Mouse (Mus musculus) midbrain, embryonic 13.5 days (tissue): ENCODE results near the gene Cd96. TPM values are rescaled to one million over a fixed set of nuclear protein-coding genes. Genes with fewer than 3 reads are reported as not detected.
A peak's percentile ranks its signal among the peaks of the same experiment; 100 is the strongest.
"Not testable (repeated sequence)": the region's sequence is repeated elsewhere in the genome, so short reads cannot be mapped to it uniquely, and the experiment has no call there.

Source experiments
- ATAC-seq: fragments of 200-750 bp; cut with Nextera tagmentation; 2 replicates; pipeline ENCODE4 v1.8.0; 2017; ENCODE audit warnings: mild to moderate bottlenecking, moderate TSS enrichment, moderate library complexity
- H3K27ac ChIP-seq: fragments of 300-500 bp; sonication (generic); 2 replicates; pipeline ENCODE4 v1.5.1; 2015; ENCODE audit warnings: inconsistent platforms, mild to moderate bottlenecking, moderate library complexity
- H3K27me3 ChIP-seq: fragments of 300-500 bp; sonication (generic); 2 replicates; pipeline ENCODE4 v1.6.1; 2015; ENCODE audit warnings: mild to moderate bottlenecking, inconsistent platforms
- H3K36me3 ChIP-seq: fragments of 300-500 bp; sonication (generic); 2 replicates; pipeline ENCODE4 v1.6.1; 2015; ENCODE audit warnings: mild to moderate bottlenecking, inconsistent platforms
- H3K4me1 ChIP-seq: fragments of 300-500 bp; sonication (generic); replicated peaks from 2 replicates; pipeline ENCODE4 v1.6.1; 2015; ENCODE audit warnings: inconsistent platforms
- H3K4me2 ChIP-seq: fragments of 300-500 bp; sonication (generic); replicated peaks from 2 replicates; pipeline ENCODE4 v1.6.1; 2015; ENCODE audit warnings: moderate library complexity, mild to moderate bottlenecking, inconsistent platforms
- H3K4me3 ChIP-seq: fragments of 300-500 bp; sonication (generic); replicated peaks from 2 replicates; pipeline ENCODE4 v1.5.1; 2015; ENCODE audit warnings: mild to moderate bottlenecking, inconsistent platforms
- H3K9ac ChIP-seq: fragments of 300-500 bp; sonication (generic); replicated peaks from 2 replicates; pipeline ENCODE4 v1.6.1; 2015; ENCODE audit warnings: mild to moderate bottlenecking, inconsistent platforms
- H3K9me3 ChIP-seq: fragments of 300-500 bp; sonication (generic); 2 replicates; pipeline ENCODE4 v1.6.1; 2016; ENCODE audit warnings: mild to moderate bottlenecking, inconsistent platforms
- WGBS: fragments of 180-500 bp; shearing (Covaris S2); methylation state at CpG from one replicate; pipeline ENCODE4 v1.1.7; 2015; 5-methylcytosine and 5-hydroxymethylcytosine counted together
- polyA plus RNA-seq: library from polyadenylated mRNA; unstranded; fragments of >200 nt; fragmentation: Nextera tagmentation; extraction: Ambion mirVana; gene quantifications from 2 replicates; pipeline ENCODE4 v1.2.1, GENCODE M21; 2015

Gene Cd96
- polyA plus RNA-seq, result not detected in 2 replicates

GRCm38 (mm10) chr16:46120020-46120419 is at the start of gene Cd96:
TSS of gene Cd96 (minus strand) at chr16:46120251.
- 80% methylated on average over 10 of the region's 10 CpGs for WGBS
- no peaks in the 10 kb centered on the region for H3K36me3 ChIP-seq
- ATAC-seq, result no peak

DNA sequence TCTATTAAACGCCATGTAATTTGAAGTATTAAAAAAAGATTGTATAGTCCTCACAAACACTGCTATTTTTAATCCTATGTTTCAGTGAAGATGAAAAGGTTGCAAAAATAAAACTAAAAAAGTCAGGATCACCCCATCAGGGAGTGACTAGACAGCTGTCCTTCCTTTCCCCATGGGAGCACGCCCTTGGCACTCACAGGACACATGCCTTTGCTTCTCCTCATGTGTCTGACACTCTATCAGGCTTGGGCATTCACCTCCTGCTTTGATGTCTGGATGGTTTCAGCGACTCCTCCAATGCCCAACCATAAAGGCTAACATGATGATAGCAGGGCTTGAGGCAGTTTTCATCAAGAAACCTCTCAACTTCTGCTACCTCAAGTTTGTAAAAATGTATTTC is 46.9 kb upstream of the Cd96 start:
- H3K9me3 ChIP-seq, result no peaks in the 10 kb centered on the region
- no peak overlapping the region for H3K4me2 ChIP-seq
- no peak overlapping the region for H3K4me3 ChIP-seq
- ATAC-seq, result no peak
- H3K36me3 ChIP-seq, result no peaks in the 10 kb centered on the region
- H3K27me3 ChIP-seq, result no peaks in the 10 kb centered on the region
- no peak overlapping the region for H3K27ac ChIP-seq
- H3K4me1 ChIP-seq, result no peaks in the 10 kb centered on the region
- WGBS, result 76% methylated on average over 3 of the region's 3 CpGs
- H3K9ac ChIP-seq, result no peak overlapping the region

More at GRCm38 (mm10) chr16:46120020-46120419, at the start of gene Cd96:
- Histone ChIP-seq H3K9me3 (no peaks in the 10 kb centered on the region), H3K4me2 (no peak within 1 kb of the TSS), H3K27me3 (no peaks in the 10 kb centered on the region), H3K27ac (no peak within 1 kb of the TSS), H3K4me1 (no peaks in the 10 kb centered on the region), H3K4me3 (no peak within 1 kb of the TSS), H3K9ac (no peak within 1 kb of the TSS)

DNA sequence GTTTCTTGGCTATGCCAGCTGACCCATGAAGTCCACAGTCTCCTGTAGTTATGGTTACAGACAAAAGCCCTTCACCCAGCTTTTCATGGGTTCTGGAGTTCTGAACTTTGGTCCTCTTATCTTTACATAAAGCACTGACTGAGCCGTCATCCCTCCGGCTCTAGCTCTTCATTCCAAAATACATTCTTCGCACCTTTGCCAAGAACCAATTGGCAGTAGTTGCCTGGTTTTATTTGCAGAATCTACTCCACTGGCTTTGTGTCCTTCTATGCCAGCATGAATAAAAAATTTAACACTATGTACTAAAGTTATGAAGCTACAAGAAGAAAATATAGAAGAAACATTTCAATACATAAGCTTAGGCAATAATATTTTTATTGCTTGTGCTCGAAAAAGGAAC is 45.3 kb upstream of the Cd96 start:
- Histone ChIP-seq H3K9ac (no peak overlapping the region), H3K9me3 (no peaks in the 10 kb centered on the region), H3K27me3 (no peaks in the 10 kb centered on the region), H3K4me3 (no peak overlapping the region), H3K36me3 (no peaks in the 10 kb centered on the region), H3K4me1 (no peaks in the 10 kb centered on the region), H3K27ac (no peak overlapping the region), H3K4me2 (no peak overlapping the region)
- no peak for ATAC-seq
- 88% methylated on average over 4 of the region's 4 CpGs for WGBS

DNA sequence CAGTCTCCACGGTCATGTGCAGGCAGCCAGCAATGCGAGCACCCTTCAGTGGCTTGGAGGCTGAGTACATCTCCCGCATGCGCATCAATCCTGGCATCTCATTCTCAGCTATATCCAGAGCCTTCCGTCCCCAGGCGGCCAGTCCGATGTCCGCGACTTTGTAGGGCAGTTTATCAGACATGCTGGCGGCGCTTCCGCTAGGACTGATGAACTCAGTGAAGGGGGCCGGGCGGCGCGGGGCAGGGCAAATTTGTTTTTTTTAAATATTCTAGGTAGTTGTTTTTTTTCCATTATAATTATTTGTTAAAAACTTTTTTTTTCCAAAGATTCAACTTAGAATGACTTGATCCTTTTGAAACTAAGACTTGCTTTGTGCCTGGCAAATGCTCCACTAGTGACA is 34.8 kb upstream of the Cd96 start, which contains the start of gene Gm4737:
Gene Gm4737, minus strand, starts transcription at position 246 of the 400 bp plus-strand sequence.
- H3K9ac ChIP-seq, H3K27me3 ChIP-seq, H3K27ac ChIP-seq, H3K4me1 ChIP-seq, H3K9me3 ChIP-seq, H3K4me2 ChIP-seq, ATAC-seq, H3K4me3 ChIP-seq, H3K36me3 ChIP-seq: not testable (repeated sequence)
- WGBS, result 96% methylated on average over 11 of the region's 16 CpGs

- H3K27me3 ChIP-seq, result no peaks in the 10 kb centered on the region
- no peaks in the 10 kb centered on the region for H3K9me3 ChIP-seq
- ATAC-seq, result no peak
- no peak overlapping the region for H3K27ac ChIP-seq
- H3K4me1 ChIP-seq, result no peaks in the 10 kb centered on the region
- no peak overlapping the region for H3K9ac ChIP-seq
- no peak overlapping the region for H3K4me2 ChIP-seq
- H3K36me3 ChIP-seq, result no peaks in the 10 kb centered on the region
- H3K4me3 ChIP-seq, result no peak overlapping the region
These were observed 31.1 kb upstream of the Cd96 start for GRCm38 (mm10) chr16:46151141-46151540.

DNA sequence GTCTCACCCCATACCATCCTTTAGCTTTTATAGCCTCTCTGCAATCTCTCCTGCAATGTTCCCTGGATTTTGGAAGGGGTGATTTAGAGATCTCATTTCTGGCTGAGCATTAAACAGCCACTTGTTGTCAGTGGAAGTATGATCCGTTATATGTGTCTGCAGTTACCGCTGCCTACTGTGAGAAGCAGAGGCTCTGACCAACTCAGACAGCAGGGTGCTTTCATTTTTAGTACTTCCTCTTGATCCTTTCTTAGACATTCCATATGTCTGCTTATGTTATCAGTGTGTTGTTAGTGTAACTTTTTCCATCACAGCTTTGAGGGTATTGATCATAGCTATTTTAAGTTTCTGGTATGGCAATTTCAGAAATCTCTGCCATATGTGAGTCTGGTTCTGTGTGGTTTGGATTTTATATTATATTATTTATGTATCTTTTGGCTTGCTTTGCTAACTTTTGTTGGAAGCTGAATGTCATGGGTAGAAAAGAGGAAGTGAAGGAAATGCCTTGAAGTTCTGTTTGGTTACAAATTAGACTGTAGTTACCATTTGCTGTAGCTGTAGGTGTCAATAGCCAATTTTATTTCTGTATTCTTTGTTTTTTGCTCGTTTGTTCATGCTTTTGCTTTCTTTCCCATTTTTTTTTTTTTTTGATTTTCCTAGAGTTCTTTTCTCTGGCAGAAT is 28.8 kb upstream of the Cd96 start:
- H3K9me3 ChIP-seq, result no peaks in the 10 kb centered on the region
- H3K9ac ChIP-seq, result no peak overlapping the region
- H3K27me3 ChIP-seq, result no peaks in the 10 kb centered on the region
- no peak overlapping the region for H3K4me3 ChIP-seq
- no peak for ATAC-seq
- 68% methylated on average over 3 of the region's 3 CpGs for WGBS
- no peaks in the 10 kb centered on the region for H3K36me3 ChIP-seq
- H3K4me1 ChIP-seq, result no peaks in the 10 kb centered on the region
- no peak overlapping the region for H3K4me2 ChIP-seq
- H3K27ac ChIP-seq, result no peak overlapping the region

GRCm38 (mm10) chr16:46146962-46147361 is 26.9 kb upstream of the Cd96 start:
- no peaks in the 10 kb centered on the region for H3K4me1 ChIP-seq
- H3K36me3 ChIP-seq, result no peaks in the 10 kb centered on the region
- no peak overlapping the region for H3K4me3 ChIP-seq
- no peak overlapping the region for H3K4me2 ChIP-seq
- ATAC-seq, result no peak
- no peak overlapping the region for H3K27ac ChIP-seq
- no peaks in the 10 kb centered on the region for H3K9me3 ChIP-seq
- WGBS, result 71% methylated on average over 3 of the region's 3 CpGs
- no peaks in the 10 kb centered on the region for H3K27me3 ChIP-seq
- no peak overlapping the region for H3K9ac ChIP-seq

GRCm38 (mm10) chr16:46122238-46122637 is 2.2 kb upstream of the Cd96 start:
- Histone ChIP-seq H3K36me3 (no peaks in the 10 kb centered on the region), H3K9me3 (no peaks in the 10 kb centered on the region), H3K27me3 (no peaks in the 10 kb centered on the region), H3K4me2 (no peak overlapping the region), H3K27ac (no peak overlapping the region), H3K4me1 (no peaks in the 10 kb centered on the region), H3K4me3 (no peak overlapping the region), H3K9ac (no peak overlapping the region)
- no peak for ATAC-seq

GRCm38 (mm10) chr16:46121420-46121819 is 1.4 kb upstream of the Cd96 start:
- Histone ChIP-seq H3K36me3 (no peaks in the 10 kb centered on the region), H3K27me3 (no peaks in the 10 kb centered on the region), H3K4me1 (no peaks in the 10 kb centered on the region), H3K9ac (no peak overlapping the region), H3K27ac (no peak overlapping the region), H3K4me2 (no peak overlapping the region), H3K9me3 (no peaks in the 10 kb centered on the region), H3K4me3 (no peak overlapping the region)
- peak; percentile 37; the same call in 1 of the 2 replicates for ATAC-seq
- 49% methylated on average over 2 of the region's 2 CpGs for WGBS

- Histone ChIP-seq H3K4me3 (no peak overlapping the region), H3K36me3 (no peaks in the 10 kb centered on the region), H3K27me3 (no peaks in the 10 kb centered on the region), H3K4me2 (no peak overlapping the region), H3K9ac (no peak overlapping the region), H3K4me1 (no peaks in the 10 kb centered on the region), H3K27ac (no peak overlapping the region), H3K9me3 (no peaks in the 10 kb centered on the region)
- WGBS, result 71% methylated on average over 3 of the region's 3 CpGs
- no peak for ATAC-seq
These were observed 556 bp upstream of the Cd96 start for GRCm38 (mm10) chr16:46120607-46121006.

- no peak for ATAC-seq
- 89% methylated on average over 3 of the region's 3 CpGs for WGBS
These were observed 2.4 kb downstream of the Cd96 start for GRCm38 (mm10) chr16:46117645-46118044.

DNA sequence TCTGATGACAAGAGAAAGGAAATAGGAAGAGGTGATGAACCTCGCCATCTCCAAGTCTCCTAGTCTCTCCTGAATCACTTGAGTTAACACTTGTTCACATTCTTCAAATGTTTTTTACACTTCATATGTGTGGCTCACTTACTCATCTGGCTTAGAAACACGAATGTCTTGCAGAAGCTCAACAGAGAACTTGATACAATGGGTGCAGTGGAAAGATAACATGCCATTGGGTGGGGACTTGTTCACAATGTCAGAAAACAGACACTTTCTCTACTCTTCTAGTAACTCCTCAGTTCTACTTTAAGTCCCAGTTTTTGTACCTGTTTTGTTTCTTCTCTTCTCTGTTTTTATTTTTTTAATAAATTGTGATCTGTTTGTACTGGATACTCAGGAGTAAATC is 5.3 kb downstream of the Cd96 start:
- Histone ChIP-seq H3K9ac (no peak overlapping the region), H3K27me3 (no peaks in the 10 kb centered on the region), H3K9me3 (no peaks in the 10 kb centered on the region), H3K27ac (no peak overlapping the region), H3K4me3 (no peak overlapping the region), H3K4me2 (no peak overlapping the region), H3K4me1 (no peaks in the 10 kb centered on the region), H3K36me3 (no peaks in the 10 kb centered on the region)
- ATAC-seq, result no peak
- 77% methylated on average over 2 of the region's 2 CpGs for WGBS

More at GRCm38 (mm10) chr16:46117645-46118044, 2.4 kb downstream of the Cd96 start:
- Histone ChIP-seq H3K36me3 (no peaks in the 10 kb centered on the region), H3K27ac (no peak overlapping the region), H3K4me1 (no peaks in the 10 kb centered on the region), H3K27me3 (no peaks in the 10 kb centered on the region), H3K9me3 (no peaks in the 10 kb centered on the region), H3K9ac (no peak overlapping the region), H3K4me3 (no peak overlapping the region), H3K4me2 (no peak overlapping the region)

DNA sequence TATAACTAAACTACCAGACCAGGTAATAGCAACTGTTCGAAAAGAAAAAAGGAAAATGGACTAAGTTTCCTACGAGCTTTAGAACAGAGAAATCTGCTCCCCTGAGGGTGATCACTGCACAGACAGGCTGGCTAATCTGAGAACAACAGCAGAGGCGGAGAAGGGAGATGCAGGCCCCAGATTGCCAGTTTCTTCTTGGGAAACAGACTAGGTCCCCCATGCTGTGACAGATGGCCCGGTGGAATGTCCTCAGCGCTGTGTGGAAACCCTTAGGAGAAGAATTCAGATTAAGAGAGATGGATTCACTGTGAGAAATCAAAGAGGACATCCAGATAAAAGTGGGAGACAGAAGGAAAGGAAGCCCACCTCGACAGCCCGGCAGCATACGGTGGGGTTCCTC is 10.5 kb downstream of the Cd96 start:
- no peak overlapping the region for H3K4me2 ChIP-seq
- H3K4me1 ChIP-seq, result no peaks in the 10 kb centered on the region
- no peaks in the 10 kb centered on the region for H3K9me3 ChIP-seq
- no peak overlapping the region for H3K9ac ChIP-seq
- no peak for ATAC-seq
- no peak overlapping the region for H3K27ac ChIP-seq
- WGBS, result 49% methylated on average over 8 of the region's 8 CpGs
- no peaks in the 10 kb centered on the region for H3K27me3 ChIP-seq
- H3K4me3 ChIP-seq, result no peak overlapping the region
- no peaks in the 10 kb centered on the region for H3K36me3 ChIP-seq
